Mouse (Mus musculus) cerebellum, adult 2 months (tissue): ENCODE measurements around the gene Nfyb.

Experiments
- CTCF ChIP-seq: fragments of 200-500 bp; IDR thresholded peaks from 2 replicates; pipeline ENCODE4 v1.5.1; 2011; ENCODE audit warnings: low read depth, mild to moderate bottlenecking, control low read depth, low read length, moderate library complexity, borderline replicate concordance; ENCODE audit not compliant: insufficient read depth
- POLR2A ChIP-seq: fragments of 200-500 bp; IDR thresholded peaks from 2 replicates; pipeline ENCODE4 v1.6.1; 2011; ENCODE audit warnings: low read length, control low read depth, borderline replicate concordance; ENCODE audit not compliant: insufficient read depth

GRCm38 (mm10) chr10:82809352-82809751 lies 45.4 kb upstream of the Nfyb start:
- no peak for TF ChIP-seq CTCF
- no peak for TF ChIP-seq POLR2A
